Mouse (Mus musculus) megakaryocyte, adult 5-6 weeks (primary cell): ENCODE results near the gene Schip1. TPM values are rescaled to one million over a fixed set of nuclear protein-coding genes. Genes with fewer than 3 reads are reported as not detected.

Experiments used
- ATAC-seq: 2 replicates; pipeline ENCODE4 v1.8.0; 2016; ENCODE audit warnings: mild to moderate bottlenecking, inconsistent platforms; ENCODE audit not compliant: poor library complexity, severe bottlenecking
- total RNA-seq, 2 experiments: library from RNA; stranded (forward) in 1 of 2; stranded (reverse) in 1 of 2; fragments of 153-499, 151-499 nt in 1 of 2; fragments of 221-1000, 200-1000 nt in 1 of 2; gene quantifications; 2 replicates each; pipeline versions ENCODE4 v1.2.3 to v1.2.4; 2015 to 2017

Schip1 gene
- total RNA-seq, 2 experiments from 2014 or later, result 0.11 TPM; not detected in 1

DNA sequence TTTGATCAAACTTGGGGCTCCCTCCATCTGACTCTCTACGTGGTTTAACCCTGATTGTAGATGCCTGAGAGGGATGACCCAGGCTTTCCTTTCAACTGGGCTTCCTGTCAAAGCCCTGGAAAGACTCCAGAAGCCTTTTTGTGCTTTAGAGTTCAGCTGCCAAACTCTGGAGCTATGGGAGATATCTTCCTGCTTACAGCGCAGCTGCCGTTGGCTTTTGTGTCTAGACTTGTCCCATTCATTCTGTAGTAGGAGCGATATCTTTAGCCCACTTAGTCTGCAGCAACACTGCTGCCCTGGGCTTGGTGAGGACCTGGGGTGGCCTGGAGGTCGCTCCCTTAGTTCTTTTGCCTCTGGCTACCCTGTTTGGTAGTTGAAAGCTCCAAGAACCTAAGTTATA is 56.7 kb downstream of the Schip1 start:
- ATAC-seq, result no peak

DNA sequence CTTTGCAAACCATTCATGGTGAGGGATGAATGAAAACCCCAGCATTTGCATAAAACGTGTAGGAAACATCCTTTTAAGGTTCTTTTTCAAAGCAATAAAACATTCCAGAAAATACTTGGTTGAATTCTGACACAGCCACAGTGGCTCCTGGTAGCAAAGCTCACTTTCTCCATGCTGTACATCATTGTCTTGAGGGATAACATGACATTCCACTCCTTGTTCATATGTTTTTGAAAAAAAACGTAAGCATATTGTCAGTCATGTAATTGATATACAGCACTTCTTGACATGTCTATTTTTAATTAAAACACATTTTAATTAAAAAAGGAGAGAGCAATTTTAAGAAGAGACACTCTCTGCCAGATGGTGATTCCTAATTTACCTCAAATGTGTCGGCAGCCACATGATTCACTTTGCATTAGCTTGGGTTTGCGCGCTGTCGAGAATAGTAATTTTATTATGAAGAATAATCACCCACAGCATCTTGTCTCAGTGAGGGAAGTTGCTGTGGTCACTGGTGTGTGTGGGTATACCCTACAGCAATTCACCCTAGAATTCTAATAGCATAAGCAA is 61.8 kb downstream of the Schip1 start:
- ATAC-seq, result no peak

DNA sequence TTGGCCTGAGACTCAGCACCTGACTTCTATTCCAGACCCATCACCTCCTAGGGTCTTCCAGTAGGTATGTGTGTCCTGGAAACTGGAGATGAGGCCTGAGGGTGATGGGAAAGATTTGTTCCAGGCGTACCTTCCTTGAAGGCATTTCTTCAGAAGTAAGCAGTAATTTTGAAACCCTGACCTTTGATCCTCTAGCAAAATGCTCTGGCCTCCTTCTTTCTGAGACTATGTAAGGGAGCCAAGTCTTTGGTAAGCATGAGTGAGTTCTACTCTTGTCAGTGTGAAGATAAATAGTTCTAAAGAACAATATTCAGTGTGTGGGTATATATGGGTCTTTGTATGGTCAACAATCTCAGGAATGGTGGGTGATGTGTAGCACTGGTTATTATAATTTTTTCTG is 65.8 kb downstream of the Schip1 start:
- no peak for ATAC-seq

DNA sequence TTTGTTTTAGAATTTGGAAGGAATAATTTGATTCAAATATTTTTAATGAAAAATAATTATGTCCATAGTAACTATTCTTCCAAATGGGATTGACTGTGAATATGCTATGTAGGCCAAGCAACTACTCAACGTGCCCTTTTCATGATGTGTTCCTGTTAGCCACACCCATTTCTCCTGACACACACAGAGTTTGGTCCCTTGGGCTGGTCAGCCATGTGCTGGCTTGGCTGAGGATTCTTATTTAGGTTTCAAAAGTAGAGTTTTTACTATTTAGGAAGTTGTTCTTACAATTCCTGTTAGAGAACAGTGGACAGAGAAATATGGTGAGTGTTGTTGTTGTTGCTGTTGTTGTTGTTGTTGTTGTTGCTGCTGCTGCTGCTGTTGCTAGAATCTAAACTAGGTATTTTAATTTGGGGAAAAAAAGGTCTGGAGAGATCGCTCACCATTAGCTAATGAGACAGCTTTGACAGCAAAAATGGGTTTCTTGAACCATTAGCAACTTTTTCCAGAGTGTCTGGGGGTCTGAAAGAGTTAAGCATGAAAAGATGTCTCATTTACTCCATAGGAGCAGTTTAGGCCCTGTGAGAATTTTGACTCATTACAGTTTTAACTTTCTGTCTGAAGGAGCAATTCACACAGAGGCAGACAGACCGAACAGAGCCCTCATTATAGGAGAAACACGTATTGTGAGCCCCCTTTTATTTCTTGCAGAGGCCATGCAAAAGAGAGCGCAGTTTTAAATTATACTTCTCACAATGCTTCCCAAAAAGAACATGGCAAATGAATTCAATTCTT is 74.4 kb downstream of the Schip1 start:
- no peak for ATAC-seq

DNA sequence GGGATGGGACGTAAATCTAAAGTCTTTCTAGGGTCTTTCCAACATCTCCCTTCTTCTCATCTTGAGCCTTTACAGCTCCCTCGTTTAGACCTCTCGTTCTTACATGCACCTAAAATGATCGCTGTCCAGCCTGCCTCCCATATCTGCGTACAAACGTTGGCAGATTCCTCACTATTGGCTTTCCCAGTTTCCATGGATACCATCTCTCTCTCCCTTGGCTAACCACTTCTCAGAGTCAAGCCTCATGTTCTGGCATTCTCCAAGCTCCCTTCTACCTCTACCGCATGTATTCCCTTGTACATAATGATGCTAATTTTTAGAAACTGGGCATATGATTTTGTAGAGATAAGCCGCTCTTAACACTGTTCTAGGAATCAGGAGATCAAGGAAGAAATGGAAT is 86.1 kb downstream of the Schip1 start:
- ATAC-seq, result no peak

DNA sequence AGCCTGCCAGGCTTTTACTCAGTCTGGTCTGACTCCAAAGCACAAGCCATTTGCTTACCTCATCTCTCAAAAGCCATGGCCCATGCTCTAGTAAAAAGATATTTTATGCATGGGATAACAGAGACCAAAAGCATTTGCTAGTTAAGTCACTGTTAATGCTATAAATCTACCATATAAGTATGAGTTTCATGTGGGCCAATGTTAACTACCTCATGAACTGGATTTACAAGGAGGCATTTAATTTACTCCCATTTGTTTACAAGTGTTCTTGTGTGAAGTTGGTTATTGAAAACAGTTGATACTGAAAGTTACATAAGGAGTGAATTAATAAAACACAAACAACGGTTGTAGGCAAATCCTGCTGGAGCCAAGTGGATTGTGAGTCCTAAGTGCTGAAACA is 95.6 kb downstream of the Schip1 start:
- ATAC-seq, result no peak

DNA sequence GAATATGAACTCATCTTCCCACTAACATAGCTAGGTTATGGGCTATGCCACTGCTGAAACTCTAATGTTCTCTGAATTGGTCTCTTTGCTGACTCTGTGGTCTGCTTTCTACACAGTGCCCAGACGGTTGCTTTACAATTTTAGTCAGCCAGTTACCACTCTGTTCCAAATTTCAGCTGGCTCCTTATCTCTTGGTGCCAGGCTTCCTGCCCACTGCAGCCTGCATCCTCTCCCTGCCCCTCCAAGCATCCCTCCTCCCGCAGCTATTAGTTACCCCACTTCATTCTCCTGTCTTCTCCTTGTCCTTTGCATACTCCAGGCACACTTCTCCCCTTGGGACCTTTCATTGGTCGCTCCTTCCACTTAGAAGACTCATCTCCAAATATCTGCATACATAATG is 96.2 kb downstream of the Schip1 start:
- ATAC-seq, result no peak

DNA sequence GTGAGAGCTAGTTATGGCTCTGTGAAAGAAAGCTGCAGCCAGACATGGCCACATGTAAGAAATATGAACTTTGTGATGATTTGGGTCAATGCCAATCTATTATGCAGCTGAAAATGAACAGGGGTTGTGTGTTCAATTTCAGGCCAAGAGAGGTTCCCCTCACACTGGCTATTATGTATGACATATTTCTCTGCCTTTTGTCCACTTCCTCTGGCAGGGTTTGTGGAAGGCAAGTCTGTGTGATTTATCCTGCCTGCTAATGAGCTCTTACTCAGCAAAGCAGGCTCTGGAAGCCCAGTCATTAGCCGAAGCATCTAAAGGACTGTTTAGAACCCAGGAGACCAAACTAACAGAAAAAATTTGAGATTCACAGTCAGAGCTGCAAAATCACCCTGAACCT is 113.6 kb downstream of the Schip1 start:
- ATAC-seq, result no peak

DNA sequence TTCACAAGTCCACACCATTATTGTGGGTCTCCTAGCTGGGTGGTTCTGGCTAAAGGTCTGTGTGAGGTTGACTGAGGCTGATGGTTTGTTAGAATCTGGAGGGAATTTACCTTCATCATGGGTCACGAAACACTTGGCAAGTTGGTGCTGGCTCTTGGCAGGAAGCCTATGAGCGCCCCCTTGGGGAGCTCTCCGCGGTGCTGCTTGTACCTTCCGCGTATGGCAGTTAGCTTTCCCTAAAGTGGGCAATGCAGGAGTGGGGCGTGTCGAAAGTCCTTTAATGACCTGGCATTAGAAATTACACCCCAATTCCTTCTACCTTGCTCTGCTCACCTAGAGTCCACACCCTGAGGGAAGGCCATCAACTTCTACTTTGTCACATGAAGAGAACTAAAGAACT is 122.9 kb downstream of the Schip1 start:
- no peak for ATAC-seq

DNA sequence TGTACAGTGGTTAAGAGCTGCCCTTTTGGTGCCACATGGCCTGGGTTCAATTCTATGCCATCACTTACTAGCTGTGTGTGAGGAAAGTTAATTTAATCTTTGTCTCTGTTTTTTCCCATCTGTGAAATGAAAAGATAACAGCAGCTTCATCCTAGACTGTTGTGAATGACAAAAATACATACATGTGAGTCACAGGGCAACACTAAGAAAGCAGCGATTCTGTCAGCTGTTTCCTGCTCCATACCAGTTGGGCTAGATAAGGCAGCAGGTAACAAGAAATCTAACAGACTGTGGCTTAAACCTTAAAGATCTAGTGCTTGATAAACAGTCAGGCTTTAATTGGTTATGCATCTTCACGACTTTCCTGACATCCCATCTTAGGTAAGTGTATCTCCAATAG is 124.5 kb downstream of the Schip1 start:
- ATAC-seq, result no peak

DNA sequence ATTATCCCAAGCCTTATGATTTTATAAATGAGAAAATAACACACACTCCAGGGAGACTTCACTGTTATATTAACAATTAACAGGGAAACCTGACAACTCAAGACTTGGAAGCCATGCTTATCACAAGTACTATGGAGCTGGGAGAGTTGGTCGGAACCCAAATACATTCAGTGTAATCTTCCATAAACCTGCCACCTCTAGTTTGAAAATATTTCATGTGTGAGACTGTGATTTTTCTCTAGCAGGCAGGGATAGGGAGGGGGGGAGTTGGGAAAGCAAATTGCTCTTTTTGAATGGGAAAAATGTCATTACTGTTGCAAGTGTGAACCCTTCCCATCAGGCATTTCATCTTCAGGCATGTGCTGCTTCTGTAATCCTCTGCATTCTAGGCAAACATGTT is 132.3 kb downstream of the Schip1 start:
- no peak for ATAC-seq

DNA sequence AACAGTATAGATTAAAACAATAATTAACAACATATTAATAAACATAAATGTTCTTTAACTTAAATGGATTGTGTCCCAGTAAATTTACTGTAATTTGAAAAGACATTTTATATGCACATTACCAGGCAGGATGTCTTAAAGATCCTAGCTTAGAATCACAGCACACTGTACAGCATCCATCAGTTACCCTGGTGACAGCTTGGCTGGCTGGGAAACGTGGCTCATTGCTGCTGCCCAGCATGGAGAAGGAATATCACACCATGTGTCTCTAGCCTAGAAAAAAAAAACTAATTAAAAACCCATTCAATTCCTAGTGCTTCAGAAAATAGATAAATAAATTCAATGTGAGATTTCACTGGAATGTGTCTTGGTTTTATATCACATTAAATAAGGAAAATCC is 136.6 kb downstream of the Schip1 start:
- no peak for ATAC-seq

DNA sequence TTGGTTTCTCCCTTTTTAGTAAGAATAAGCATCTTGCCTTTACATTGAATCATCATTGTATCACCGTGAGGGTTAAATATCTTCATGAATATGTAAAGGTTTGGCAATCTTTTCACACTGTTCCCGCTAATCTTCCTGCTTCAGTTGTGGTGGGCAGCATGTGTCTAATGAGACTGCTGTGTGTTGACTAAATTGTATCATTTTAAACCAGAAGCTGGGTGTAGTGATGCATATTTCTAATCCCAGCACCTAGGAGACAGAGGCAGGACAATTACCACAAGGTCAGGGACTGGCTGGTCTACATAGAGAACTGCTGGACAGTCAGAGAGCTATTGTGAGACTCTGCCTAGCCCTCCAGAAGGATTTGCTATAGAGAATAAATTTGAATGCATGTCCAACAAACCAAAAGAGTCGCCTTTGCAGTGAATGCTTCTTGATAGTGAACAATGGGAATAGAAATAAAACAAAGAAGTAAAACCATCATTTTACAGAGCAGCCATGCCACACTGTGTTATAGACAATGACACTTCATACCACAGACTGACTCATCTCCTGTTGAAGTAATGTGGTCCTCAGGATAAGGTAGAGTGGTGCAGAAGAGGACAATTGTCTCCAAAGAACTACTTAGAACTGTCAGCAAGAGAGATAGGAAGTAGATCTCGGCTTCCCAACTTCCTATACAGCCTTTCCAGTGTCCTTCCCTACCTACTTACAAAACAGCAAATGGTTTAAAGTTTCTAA is 137.7 kb downstream of the Schip1 start:
- ATAC-seq, result no peak

DNA sequence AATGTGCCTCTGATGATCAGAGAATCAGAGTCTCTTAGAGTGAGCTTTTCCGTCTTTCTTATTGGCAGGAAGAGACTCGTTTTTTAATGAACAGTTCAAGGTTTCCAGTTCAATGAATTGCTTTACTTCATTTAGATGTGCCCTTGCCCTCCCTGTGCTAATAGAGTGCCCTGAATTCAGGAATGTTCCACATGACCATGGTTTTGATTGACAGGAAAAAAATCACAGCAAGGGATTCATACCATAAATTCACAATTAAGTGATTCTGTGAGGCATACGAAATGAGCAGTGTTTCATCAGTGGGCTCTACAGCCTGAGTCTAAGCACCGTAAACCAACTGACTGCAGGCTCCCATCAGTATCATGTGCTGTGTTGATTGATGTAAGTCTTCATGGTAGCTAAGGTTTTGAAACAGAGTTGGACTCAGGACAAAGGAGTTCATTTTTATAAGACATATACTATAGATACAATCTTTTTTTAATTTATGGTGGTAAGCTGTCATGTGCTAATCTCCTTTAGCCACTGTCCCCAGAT is 139.4 kb downstream of the Schip1 start:
- ATAC-seq, result no peak

DNA sequence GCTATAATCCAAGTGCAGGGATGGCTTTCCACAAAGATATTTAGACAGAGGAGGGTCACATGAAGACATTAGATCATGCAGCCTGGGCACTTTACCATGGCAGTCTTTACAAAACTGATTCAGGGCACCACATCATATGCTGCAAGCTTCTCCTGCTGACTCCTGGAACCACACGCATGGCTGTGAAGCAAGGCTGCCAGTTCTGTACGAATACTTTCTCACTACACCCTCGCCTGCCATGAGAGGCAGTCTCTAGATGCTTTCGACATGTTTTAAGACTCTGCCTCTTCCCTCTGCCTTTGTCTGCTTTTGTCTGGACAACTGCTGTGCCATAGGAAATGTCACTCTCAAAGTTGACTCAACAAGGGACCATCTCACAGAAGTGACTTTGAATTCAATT is 145.8 kb downstream of the Schip1 start:
- no peak for ATAC-seq

DNA sequence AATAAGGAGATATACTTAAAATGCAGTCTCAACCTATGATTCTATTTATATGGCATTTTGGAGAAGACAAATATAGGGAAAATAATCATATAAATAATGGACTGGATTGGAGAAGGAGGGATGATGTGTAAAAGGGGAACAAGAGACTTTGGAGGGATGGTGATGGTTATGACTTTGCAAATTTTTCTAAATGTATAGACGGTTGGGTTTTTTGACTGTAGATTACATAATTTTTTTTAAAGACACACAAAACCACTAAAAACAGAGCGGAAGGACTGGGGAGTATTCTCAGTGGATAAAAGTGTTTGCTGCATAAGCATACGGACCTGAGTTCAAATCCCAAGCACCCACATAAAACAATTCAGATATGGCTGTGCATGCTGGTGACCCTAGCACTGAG is 156.8 kb downstream of the Schip1 start:
- ATAC-seq, result no peak

DNA sequence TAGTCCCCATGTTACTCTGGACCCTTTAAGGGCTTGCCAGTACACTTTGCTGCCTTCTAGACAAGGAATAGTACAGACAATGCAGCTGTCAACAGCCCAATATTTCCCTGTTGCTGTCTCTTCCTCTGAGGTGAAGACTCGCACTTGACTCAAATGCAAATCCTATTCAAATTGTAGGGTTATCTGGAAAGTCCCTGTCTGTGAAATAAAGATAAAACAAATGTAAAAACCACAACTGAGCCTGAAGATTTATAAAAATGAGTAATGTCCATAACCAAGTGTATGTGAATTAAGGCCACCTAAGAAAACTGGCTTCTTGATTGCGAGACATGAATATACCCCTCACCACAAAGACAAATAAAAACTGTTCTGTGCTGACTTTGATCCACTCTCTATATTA is 175.3 kb downstream of the Schip1 start:
- ATAC-seq, result no peak

DNA sequence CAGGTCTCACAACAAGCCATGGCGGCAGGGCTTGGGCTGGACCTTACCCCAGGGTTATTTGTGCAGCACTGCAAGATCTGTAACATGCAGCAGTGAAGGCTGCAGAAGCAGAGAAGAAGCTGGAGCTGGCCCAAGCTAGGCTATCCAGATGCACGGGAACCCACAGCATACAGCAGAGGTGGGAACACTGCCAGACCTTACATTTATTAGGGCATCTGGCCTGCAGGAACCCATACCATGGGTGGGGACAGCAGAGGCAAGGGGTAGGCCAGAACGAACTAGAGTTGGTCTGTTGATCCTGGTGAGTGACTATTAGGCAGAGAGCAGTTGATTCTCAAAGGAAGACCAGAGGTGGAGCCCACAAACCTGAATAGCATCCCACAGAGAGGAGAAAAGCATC is 178.6 kb downstream of the Schip1 start:
- no peak for ATAC-seq

DNA sequence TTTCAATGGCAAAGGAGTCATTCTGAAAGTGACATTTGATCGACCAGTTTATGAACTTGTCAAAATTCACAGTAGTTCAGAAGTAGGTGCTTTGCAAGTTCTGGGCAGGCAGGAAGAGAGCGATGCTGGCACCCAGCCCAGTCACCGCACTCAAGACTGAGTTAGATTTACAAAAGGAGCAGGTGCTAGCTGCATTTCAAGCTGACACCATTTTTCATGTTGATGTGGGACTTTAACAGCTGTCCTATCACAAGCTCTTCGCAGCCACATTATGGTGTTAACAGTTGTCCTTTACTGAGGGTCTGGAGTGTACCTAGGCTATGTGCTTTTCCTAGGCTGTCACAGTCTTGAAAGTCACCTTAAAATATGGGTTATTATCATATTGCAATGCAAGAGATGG is 181.6 kb downstream of the Schip1 start:
- ATAC-seq, result no peak

DNA sequence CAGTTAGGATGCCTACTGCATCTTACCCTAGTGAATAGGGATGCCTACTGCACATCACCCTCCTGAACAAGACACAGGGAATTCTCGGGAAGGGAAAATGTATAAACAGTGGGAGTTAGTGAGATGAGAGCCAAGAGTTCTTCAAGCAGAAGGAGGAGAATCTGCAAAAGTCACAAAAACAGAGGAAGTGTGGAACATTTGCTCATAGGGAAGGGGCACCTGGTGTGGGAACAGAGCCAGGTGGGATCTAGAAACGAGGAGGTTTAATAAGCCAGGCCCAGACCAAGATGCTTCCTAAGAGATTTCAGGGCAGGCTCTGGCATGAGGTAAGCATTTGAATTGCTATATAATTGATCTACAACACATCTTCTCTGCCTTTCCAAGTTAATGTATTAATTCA is 186.0 kb downstream of the Schip1 start:
- no peak for ATAC-seq

DNA sequence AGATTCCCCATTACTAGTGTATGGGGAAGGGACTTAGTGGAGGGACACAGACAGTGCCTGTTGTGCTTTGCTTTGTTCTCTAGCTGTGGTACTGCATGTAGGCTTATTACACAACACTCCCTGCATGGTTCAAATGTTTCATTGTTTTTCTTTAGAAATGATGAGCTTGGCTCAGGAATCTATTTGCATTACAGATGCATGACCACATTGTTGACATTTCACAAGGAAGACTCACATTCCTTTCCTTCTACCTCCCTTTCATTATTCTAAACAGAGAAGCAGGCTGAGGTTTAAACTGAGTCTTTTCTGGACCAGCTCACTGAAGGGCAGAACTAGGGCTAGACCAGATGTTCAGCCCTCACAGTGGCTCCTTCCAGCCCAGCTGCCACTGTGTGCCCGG is 187.7 kb downstream of the Schip1 start:
- ATAC-seq, result no peak

DNA sequence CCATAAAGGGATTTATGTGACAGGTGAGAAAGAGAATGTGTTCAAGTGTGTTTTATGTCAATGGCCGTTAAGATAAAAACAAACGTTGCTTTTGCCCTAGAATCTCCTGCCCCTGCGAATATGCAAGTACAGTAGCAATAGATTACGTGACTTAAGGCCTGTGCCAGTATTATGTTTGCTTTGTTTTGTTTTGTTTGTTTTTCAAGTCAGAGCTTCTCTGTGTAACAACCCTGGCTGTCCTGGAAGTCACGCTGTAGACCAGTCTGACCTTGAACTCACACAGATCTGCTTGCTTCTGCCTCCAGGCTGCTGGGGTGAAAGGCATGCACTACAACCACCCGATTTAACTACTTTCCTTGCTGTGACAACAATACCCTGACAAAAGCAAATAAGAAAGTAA is 197.7 kb downstream of the Schip1 start:
- no peak for ATAC-seq
